Mouse (Mus musculus): ENCODE measurements around the gene Lrrc59. TPM values are rescaled to one million over a fixed set of nuclear protein-coding genes. Genes with fewer than 3 reads are reported as not detected.
A peak's percentile ranks its signal among the peaks of the same experiment; 100 is the strongest.

Lrrc59 gene
- polyA plus RNA-seq, 1 experiment: 26.1 TPM

DNA sequence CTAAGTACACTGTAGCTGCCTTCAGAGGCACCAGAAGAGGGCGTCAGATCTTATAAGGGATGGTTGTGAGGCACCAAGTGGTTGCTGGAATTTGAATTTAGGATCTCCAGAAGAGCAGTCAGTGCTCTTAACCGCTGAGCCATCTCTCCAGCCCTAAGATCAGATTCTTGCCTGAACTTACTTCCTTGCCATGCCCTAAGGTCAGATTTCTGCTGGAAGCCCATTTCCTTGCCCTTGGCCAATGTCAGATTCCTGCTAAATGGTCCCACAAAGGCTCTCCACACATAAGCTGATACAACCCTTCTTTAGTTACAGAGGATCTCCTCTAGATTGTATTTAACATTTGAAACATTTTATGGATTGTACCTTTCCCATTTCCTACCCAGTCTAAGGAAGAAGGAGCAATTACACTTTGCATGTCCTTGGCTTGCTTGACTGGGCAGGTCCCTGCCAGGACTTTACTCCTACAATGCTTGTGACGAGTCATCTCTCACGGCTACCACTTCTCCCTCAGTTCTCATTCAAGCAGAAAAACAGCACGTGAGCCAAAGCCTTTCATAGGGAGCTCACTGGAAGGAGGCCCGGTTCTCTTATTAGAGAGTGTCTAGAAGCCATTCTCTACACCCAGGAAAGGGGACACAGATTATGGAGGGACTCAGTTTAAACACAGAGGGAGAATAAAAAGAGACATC lies 8.7 kb upstream of the Lrrc59 start:
- TF ChIP-seq CTCF (IDR thresholded peaks at IDR 0.05; ENCODE audit: control insufficient read depth, insufficient read depth, low read length) (no peak), POLR2A (IDR thresholded peaks at IDR 0.05; ENCODE audit: borderline replicate concordance, control insufficient read depth, low read depth, low read length) (no peak)
- H3K27ac ChIP-seq (ENCODE audit: control insufficient read depth, insufficient read depth, low read depth, low read length, poor library complexity): no peak overlapping the region
- WGBS: 60% methylated on average over 6 of the region's 6 CpGs
- no peaks in the 10 kb centered on the region for H3K4me1 ChIP-seq (ENCODE audit: control insufficient read depth, insufficient read depth, low read length)
- H3K4me3 ChIP-seq (replicated peaks; ENCODE audit: control insufficient read depth, low read depth, low read length): no peak overlapping the region

DNA sequence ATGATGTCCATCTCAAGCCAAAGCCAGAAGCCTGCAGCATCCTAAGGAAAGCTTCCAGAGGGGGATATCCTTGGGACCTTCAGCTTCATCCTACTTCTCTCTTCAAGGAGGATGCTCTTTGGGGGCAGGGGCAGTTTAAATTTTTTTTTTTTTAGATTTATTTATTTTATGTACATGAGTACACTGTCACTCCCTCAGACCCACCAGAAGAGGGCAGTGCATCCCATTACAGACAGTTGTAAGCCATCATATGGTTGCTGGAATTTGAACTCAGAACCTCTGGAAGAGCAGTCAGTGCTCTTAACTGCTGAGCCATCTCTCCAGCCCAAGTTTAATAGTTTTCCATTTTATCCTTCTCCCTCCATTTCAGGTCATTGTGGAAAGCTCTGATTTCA lies 8.1 kb upstream of the Lrrc59 start:
- H3K4me3 ChIP-seq (replicated peaks; ENCODE audit: control insufficient read depth, low read depth, low read length): no peak overlapping the region
- H3K27ac ChIP-seq (ENCODE audit: control insufficient read depth, insufficient read depth, low read depth, low read length, poor library complexity): no peak overlapping the region
- H3K4me1 ChIP-seq (ENCODE audit: control insufficient read depth, insufficient read depth, low read length): no peaks in the 10 kb centered on the region
- TF ChIP-seq CTCF (IDR thresholded peaks at IDR 0.05; ENCODE audit: control insufficient read depth, insufficient read depth, low read length) (no peak), POLR2A (IDR thresholded peaks at IDR 0.05; ENCODE audit: borderline replicate concordance, control insufficient read depth, low read depth, low read length) (no peak)

GRCm38 (mm10) chr11:94622162-94622561 lies 7.4 kb upstream of the Lrrc59 start:
- TF ChIP-seq POLR2A (IDR thresholded peaks at IDR 0.05; ENCODE audit: borderline replicate concordance, control insufficient read depth, low read depth, low read length) (no peak), CTCF (IDR thresholded peaks at IDR 0.05; ENCODE audit: control insufficient read depth, insufficient read depth, low read length) (no peak)

DNA sequence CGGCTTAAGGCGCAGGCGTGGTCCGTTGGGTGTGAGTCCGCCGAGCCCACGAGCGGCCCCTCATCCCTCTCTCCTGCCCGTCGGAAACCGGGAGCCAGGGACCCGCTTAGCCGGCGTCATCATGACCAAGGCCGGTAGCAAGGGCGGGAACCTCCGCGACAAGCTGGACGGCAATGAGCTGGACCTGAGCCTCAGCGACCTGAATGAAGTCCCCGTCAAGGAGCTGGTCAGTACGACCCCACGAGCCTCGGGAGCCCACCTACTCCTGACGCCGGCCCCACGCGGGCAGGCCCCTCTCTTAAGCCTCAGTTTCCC lies 274 bp downstream of the Lrrc59 start:
- under 1% methylated on average over 25 of the region's 28 CpGs for WGBS
- peak overlapping the region; percentile 96 for H3K4me3 ChIP-seq (replicated peaks; ENCODE audit: control insufficient read depth, low read depth, low read length)
- H3K4me1 ChIP-seq (ENCODE audit: control insufficient read depth, insufficient read depth, low read length): peaks cover 1% of the 10 kb centered on the region
- peak overlapping the region; percentile 67 for H3K27ac ChIP-seq (ENCODE audit: control insufficient read depth, insufficient read depth, low read depth, low read length, poor library complexity)
- no peak for TF ChIP-seq CTCF (IDR thresholded peaks at IDR 0.05; ENCODE audit: control insufficient read depth, insufficient read depth, low read length)
- TF ChIP-seq POLR2A (IDR thresholded peaks at IDR 0.05; ENCODE audit: borderline replicate concordance, control insufficient read depth, low read depth, low read length): no peak

More at GRCm38 (mm10) chr11:94622162-94622561, 7.4 kb upstream of the Lrrc59 start:
- WGBS: 14% methylated on average over 2 of the region's 2 CpGs
- Histone ChIP-seq H3K4me1 (ENCODE audit: control insufficient read depth, insufficient read depth, low read length) (no peaks in the 10 kb centered on the region), H3K4me3 (replicated peaks; ENCODE audit: control insufficient read depth, low read depth, low read length) (no peak overlapping the region), H3K27ac (ENCODE audit: control insufficient read depth, insufficient read depth, low read depth, low read length, poor library complexity) (no peak overlapping the region)

DNA sequence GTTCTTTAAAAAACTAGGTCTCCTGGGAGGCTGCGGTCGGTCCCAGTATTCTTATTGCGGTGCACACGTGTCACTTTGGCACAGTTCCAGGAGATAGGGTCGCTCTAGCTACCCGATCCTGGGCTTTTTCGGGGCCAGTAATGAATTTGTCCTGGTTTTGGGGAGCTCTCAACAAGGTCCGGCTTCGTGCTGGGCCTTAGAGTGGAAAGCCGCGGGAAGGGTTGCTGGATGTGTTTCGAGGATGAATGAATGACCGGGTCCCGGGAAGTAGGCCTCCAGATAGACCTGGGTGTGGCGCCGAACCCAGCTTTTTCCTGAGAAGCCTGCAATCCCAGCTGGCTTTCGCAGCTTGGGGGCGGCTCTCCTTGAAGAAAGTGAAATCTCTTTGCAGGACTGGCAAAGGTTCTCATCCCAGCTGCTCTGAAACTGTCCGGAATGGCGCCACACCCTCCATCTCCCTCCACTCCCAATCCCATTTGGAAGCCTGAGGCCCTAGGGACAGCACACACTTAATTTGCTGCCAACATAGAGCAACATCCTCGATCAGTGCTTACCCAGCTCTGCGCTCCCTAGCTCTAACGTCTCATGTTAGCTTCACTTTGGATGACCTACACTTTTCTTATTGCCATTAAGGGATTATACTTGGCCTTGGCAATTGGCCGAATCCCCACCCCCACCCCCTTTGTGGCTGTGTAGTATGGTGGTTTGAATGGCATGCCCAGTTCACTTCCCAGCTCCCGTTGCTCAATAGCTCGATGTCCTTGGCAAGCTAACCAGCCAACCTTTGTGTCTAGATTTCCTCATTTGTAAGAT lies 838 bp downstream of the Lrrc59 start:
- TF ChIP-seq CTCF (IDR thresholded peaks at IDR 0.05; ENCODE audit: control insufficient read depth, insufficient read depth, low read length): no peak
- no peak for TF ChIP-seq POLR2A (IDR thresholded peaks at IDR 0.05; ENCODE audit: borderline replicate concordance, control insufficient read depth, low read depth, low read length)
- H3K27ac ChIP-seq (ENCODE audit: control insufficient read depth, insufficient read depth, low read depth, low read length, poor library complexity): peak overlapping the region; percentile 67; the same call in 1 of the 2 replicates
- WGBS: 10% methylated on average over 26 of the region's 26 CpGs
- peaks cover 1% of the 10 kb centered on the region for H3K4me1 ChIP-seq (ENCODE audit: control insufficient read depth, insufficient read depth, low read length)
- peak overlapping the region; percentile 96 for H3K4me3 ChIP-seq (replicated peaks; ENCODE audit: control insufficient read depth, low read depth, low read length)

GRCm38 (mm10) chr11:94631969-94632368 lies 2.4 kb downstream of the Lrrc59 start:
- Histone ChIP-seq H3K27ac (ENCODE audit: control insufficient read depth, insufficient read depth, low read depth, low read length, poor library complexity) (no peak overlapping the region), H3K4me3 (replicated peaks; ENCODE audit: control insufficient read depth, low read depth, low read length) (no peak overlapping the region), H3K4me1 (ENCODE audit: control insufficient read depth, insufficient read depth, low read length) (peaks cover 1% of the 10 kb centered on the region)
- WGBS: 89% methylated on average over 5 of the region's 5 CpGs
- TF ChIP-seq CTCF (IDR thresholded peaks at IDR 0.05; ENCODE audit: control insufficient read depth, insufficient read depth, low read length) (no peak), POLR2A (IDR thresholded peaks at IDR 0.05; ENCODE audit: borderline replicate concordance, control insufficient read depth, low read depth, low read length) (no peak)

DNA sequence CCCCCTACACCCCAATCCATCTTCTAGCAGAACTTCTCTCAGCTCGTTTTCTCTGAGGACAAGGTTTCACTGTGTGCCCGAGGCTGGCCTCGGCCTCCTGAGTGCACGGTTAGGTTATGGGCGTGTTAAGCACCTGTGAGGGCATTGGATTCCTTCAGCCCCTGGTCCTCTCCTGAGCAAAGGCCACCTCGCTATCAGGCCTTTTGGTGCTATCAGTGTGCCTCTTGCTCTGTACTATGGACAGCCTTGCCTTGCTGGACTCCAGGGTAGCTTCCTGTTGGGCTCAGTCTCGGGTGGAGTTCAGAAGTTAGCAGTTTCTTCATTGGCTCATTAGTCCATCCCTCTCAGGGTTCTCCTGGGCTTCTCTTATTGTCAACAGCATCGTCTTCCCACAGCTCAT lies 3.4 kb downstream of the Lrrc59 start:
- H3K27ac ChIP-seq (ENCODE audit: control insufficient read depth, insufficient read depth, low read depth, low read length, poor library complexity): no peak overlapping the region
- peaks cover 1% of the 10 kb centered on the region for H3K4me1 ChIP-seq (ENCODE audit: control insufficient read depth, insufficient read depth, low read length)
- TF ChIP-seq POLR2A (IDR thresholded peaks at IDR 0.05; ENCODE audit: borderline replicate concordance, control insufficient read depth, low read depth, low read length) (no peak), CTCF (IDR thresholded peaks at IDR 0.05; ENCODE audit: control insufficient read depth, insufficient read depth, low read length) (no peak)
- 81% methylated on average over 8 of the region's 8 CpGs for whole genome bisulfite sequencing
- H3K4me3 ChIP-seq (replicated peaks; ENCODE audit: control insufficient read depth, low read depth, low read length): no peak overlapping the region

DNA sequence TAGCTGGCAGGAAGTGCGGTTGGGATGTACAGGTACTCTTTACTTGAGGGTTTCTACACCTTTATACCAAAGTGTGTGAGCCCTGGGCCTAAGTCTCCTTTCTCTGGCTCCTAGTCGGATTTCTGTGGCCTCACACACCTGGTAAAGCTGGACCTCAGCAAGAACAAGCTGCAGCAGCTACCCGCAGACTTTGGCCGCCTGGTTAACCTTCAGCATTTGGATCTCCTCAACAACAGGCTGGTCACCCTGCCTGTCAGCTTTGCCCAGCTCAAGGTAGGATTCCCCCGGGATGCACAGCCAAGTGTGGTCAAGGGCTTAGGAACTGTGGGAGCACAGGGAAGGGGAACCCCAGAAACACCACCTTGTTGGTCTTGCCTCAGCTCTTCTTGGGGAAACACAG lies 4.9 kb downstream of the Lrrc59 start:
- peaks cover 1% of the 10 kb centered on the region for H3K4me1 ChIP-seq (ENCODE audit: control insufficient read depth, insufficient read depth, low read length)
- H3K4me3 ChIP-seq (replicated peaks; ENCODE audit: control insufficient read depth, low read depth, low read length): no peak overlapping the region
- WGBS: 82% methylated on average over 5 of the region's 5 CpGs
- no peak overlapping the region for H3K27ac ChIP-seq (ENCODE audit: control insufficient read depth, insufficient read depth, low read depth, low read length, poor library complexity)
- TF ChIP-seq POLR2A (IDR thresholded peaks at IDR 0.05; ENCODE audit: borderline replicate concordance, control insufficient read depth, low read depth, low read length): no peak
- no peak for TF ChIP-seq CTCF (IDR thresholded peaks at IDR 0.05; ENCODE audit: control insufficient read depth, insufficient read depth, low read length)
